Mouse (Mus musculus): ENCODE results near the gene Mgrn1. TPM values are rescaled to one million over a fixed set of nuclear protein-coding genes. Genes with fewer than 3 reads are reported as not detected.

Gene Mgrn1
- polyA plus RNA-seq, 1 experiment from 2014 or later = 102 TPM

GRCm38 (mm10) chr16:4978275-4979051, 92.4 kb downstream of the Mgrn1 start:
- Histone ChIP-seq H3K4me3 (no peak overlapping the region), H3K9ac (no peak overlapping the region), H3K36me3 (no peaks in the 10 kb centered on the region), H3K4me2 (replicated peaks) (no peak overlapping the region), H3K27ac (no peak overlapping the region), H3K9me3 (no peaks in the 10 kb centered on the region), H3K27me3 (no peaks in the 10 kb centered on the region), H3K4me1 (no peaks in the 10 kb centered on the region)
- 66% methylated on average over 5 of the region's 5 CpGs for WGBS
- ATAC-seq (ENCODE audit: low FRiP score, low read depth) = no peak

GRCm38 (mm10) chr16:4979755-4980380, 93.8 kb downstream of the Mgrn1 start:
- Histone ChIP-seq H3K27ac (no peak overlapping the region), H3K9me3 (no peaks in the 10 kb centered on the region), H3K4me3 (no peak overlapping the region), H3K4me2 (replicated peaks) (no peak overlapping the region), H3K36me3 (no peaks in the 10 kb centered on the region), H3K9ac (no peak overlapping the region), H3K4me1 (no peaks in the 10 kb centered on the region), H3K27me3 (no peaks in the 10 kb centered on the region)
- 73% methylated on average over 4 of the region's 4 CpGs for WGBS
- ATAC-seq (ENCODE audit: low FRiP score, low read depth) = no peak

GRCm38 (mm10) chr16:4984717-4985116, 98.7 kb downstream of the Mgrn1 start:
- H3K4me3 ChIP-seq = no peak overlapping the region
- H3K9me3 ChIP-seq = no peaks in the 10 kb centered on the region
- H3K4me2 ChIP-seq (replicated peaks) = no peak overlapping the region
- H3K9ac ChIP-seq = no peak overlapping the region
- no peak for ATAC-seq (ENCODE audit: low FRiP score, low read depth)
- 90% methylated on average over 12 of the region's 12 CpGs for WGBS
- H3K27me3 ChIP-seq = no peaks in the 10 kb centered on the region
- no peaks in the 10 kb centered on the region for H3K4me1 ChIP-seq
- H3K36me3 ChIP-seq = no peaks in the 10 kb centered on the region
- no peak overlapping the region for H3K27ac ChIP-seq

Other genes with a start within 250 kb of the Mgrn1 start
- 35.6 and 35.9 TPM in 2 replicates for gene Vasn, start 246.3 kb upstream of the Mgrn1 start, polyA plus RNA-seq (2015; fragmentation: Nextera tagmentation; extraction: Ambion mirVana)
- 56.6 and 60.0 TPM in 2 replicates for gene Dnaja3, start 246.3 kb upstream of the Mgrn1 start, polyA plus RNA-seq (2015; fragmentation: Nextera tagmentation; extraction: Ambion mirVana)
- 19.6 and 20.8 TPM in 2 replicates for gene Coro7, start 206.5 kb upstream of the Mgrn1 start, polyA plus RNA-seq (2015; fragmentation: Nextera tagmentation; extraction: Ambion mirVana)
- gene Nmral1, start 166.9 kb upstream of the Mgrn1 start, polyA plus RNA-seq (2015; fragmentation: Nextera tagmentation; extraction: Ambion mirVana) = 113 and 118 TPM in 2 replicates
- 112 and 116 TPM in 2 replicates for gene Hmox2, start 159.9 kb upstream of the Mgrn1 start, polyA plus RNA-seq (2015; fragmentation: Nextera tagmentation; extraction: Ambion mirVana)
- gene Cdip1, start 96.0 kb upstream of the Mgrn1 start, polyA plus RNA-seq (2015; fragmentation: Nextera tagmentation; extraction: Ambion mirVana) = 97.5 and 102 TPM in 2 replicates
- 0.75 and 1.2 TPM in 2 replicates for gene 4930562C15Rik, start 50.8 kb upstream of the Mgrn1 start, polyA plus RNA-seq (2015; fragmentation: Nextera tagmentation; extraction: Ambion mirVana)
- gene Ubald1, start 5.9 kb upstream of the Mgrn1 start, polyA plus RNA-seq (2015; fragmentation: Nextera tagmentation; extraction: Ambion mirVana) = 41.1 and 42.1 TPM in 2 replicates
- 178 and 182 TPM in 2 replicates for gene Nudt16l1, start 52.5 kb downstream of the Mgrn1 start, polyA plus RNA-seq (2015; fragmentation: Nextera tagmentation; extraction: Ambion mirVana)
- 76.2 and 76.4 TPM in 2 replicates for gene Anks3, start 78.0 kb downstream of the Mgrn1 start, polyA plus RNA-seq (2015; fragmentation: Nextera tagmentation; extraction: Ambion mirVana)
- not detected in 2 replicates for gene Sept12, start 111.6 kb downstream of the Mgrn1 start, polyA plus RNA-seq (2015; fragmentation: Nextera tagmentation; extraction: Ambion mirVana)
- gene Smim22, start 121.0 kb downstream of the Mgrn1 start, polyA plus RNA-seq (2015; fragmentation: Nextera tagmentation; extraction: Ambion mirVana) = 4.1 and 4.8 TPM in 2 replicates
- 63.6 and 67.4 TPM in 2 replicates for gene Rogdi, start 127.3 kb downstream of the Mgrn1 start, polyA plus RNA-seq (2015; fragmentation: Nextera tagmentation; extraction: Ambion mirVana)
- 140 and 150 TPM in 2 replicates for gene Glyr1, start 163.6 kb downstream of the Mgrn1 start, polyA plus RNA-seq (2015; fragmentation: Nextera tagmentation; extraction: Ambion mirVana)
- gene Ubn1, start 163.8 kb downstream of the Mgrn1 start, polyA plus RNA-seq (2015; fragmentation: Nextera tagmentation; extraction: Ambion mirVana) = 21.6 and 22.8 TPM in 2 replicates
- gene Ppl, start 246.2 kb downstream of the Mgrn1 start, polyA plus RNA-seq (2015; fragmentation: Nextera tagmentation; extraction: Ambion mirVana) = 5.5 and 5.8 TPM in 2 replicates

Measured in limb, embryonic 13.5 days (tissue).